25 mouse cellular contexts compared by ENCODE assay signal in genomic region chr5:101784787-101785186, GRCm38 (mm10). TPM values are rescaled to one million over a fixed set of nuclear protein-coding genes. Genes with fewer than 3 reads are reported as not detected.
"Had no signal": no experiment of that assay in that cellular context is flagged by ENCODE, and none has a peak within 500 bp of the region (broad histone marks: within the 10 kb centered on the region; RNA-seq: fewer than 3 reads in every experiment).

No protein-coding gene starts in this region.

- H3K4me1 ChIP-seq: heart, embryonic 13.5 days; heart, embryonic 15.5 days; hindbrain, embryonic 15.5 days; limb, embryonic 10.5 days; limb, embryonic 12.5 days; liver, embryonic 13.5 days; liver, embryonic 15.5 days had no signal

- H3K27me3 ChIP-seq: heart, embryonic 13.5 days; heart, embryonic 15.5 days; hindbrain, embryonic 13.5 days; hindbrain, embryonic 15.5 days; limb, embryonic 12.5 days; liver, embryonic 13.5 days had no signal

- H3K36me3 ChIP-seq: heart, embryonic 10.5 days; heart, embryonic 13.5 days; heart, embryonic 15.5 days; hindbrain, embryonic 13.5 days; hindbrain, embryonic 15.5 days; limb, embryonic 10.5 days; limb, embryonic 12.5 days; liver, embryonic 13.5 days; liver, embryonic 15.5 days had no signal

- H3K4me2 ChIP-seq: heart, embryonic 13.5 days; heart, embryonic 15.5 days; hindbrain, embryonic 13.5 days; hindbrain, embryonic 15.5 days; limb, embryonic 12.5 days; liver, embryonic 11.5 days; liver, embryonic 13.5 days; liver, embryonic 15.5 days had no signal

- H3K27ac ChIP-seq: gastrocnemius, adult 2 months; heart, embryonic 10.5 days; heart, embryonic 13.5 days; heart, embryonic 15.5 days; hindbrain, embryonic 13.5 days; hindbrain, embryonic 15.5 days; layer of hippocampus, adult 2 months; left cerebral cortex, adult 2 months; limb, embryonic 10.5 days; limb, embryonic 12.5 days; liver, embryonic 13.5 days; liver, embryonic 15.5 days had no signal

- ATAC-seq: inflammation-experienced regulatory T-cells, adult 6 months had no signal

- H3K9ac ChIP-seq: heart, embryonic 13.5 days; heart, embryonic 15.5 days; hindbrain, embryonic 13.5 days; hindbrain, embryonic 15.5 days; limb, embryonic 12.5 days; liver, embryonic 13.5 days; liver, embryonic 15.5 days had no signal

- H3K9me3 ChIP-seq: heart, embryonic 10.5 days; heart, embryonic 13.5 days; heart, embryonic 15.5 days; hindbrain, embryonic 13.5 days; hindbrain, embryonic 15.5 days; limb, embryonic 10.5 days; limb, embryonic 12.5 days; liver, embryonic 13.5 days; liver, embryonic 15.5 days had no signal

- H3K4me3 ChIP-seq: gastrocnemius, adult 2 months; heart, embryonic 10.5 days; heart, embryonic 13.5 days; heart, embryonic 15.5 days; hindbrain, embryonic 13.5 days; hindbrain, embryonic 15.5 days; layer of hippocampus, adult 2 months; left cerebral cortex, adult 2 months; limb, embryonic 10.5 days; limb, embryonic 12.5 days; liver, embryonic 13.5 days; liver, embryonic 15.5 days had no signal

- DNase-seq: gastrocnemius, adult 2 months; gastrocnemius, postnatal 10 days; gastrocnemius, postnatal 25 days; heart, adult 18-20 months; heart, postnatal 14 days; heart, postnatal 36 days; kidney, adult 11 months; kidney, adult 2 months; kidney, adult 9 months; kidney, postnatal 10 days; kidney, postnatal 36 days; liver; liver, embryonic 13.5 days had no signal

RNA-seq across cellular contexts. Expression of gene Cds1, which starts 19.9 kb away (rescaled TPM):
- polyA plus RNA-seq: inflammation-experienced regulatory T-cells, adult 6 months had no signal
